8 mouse cellular contexts compared by ENCODE assay signal in genomic region chr7:80024521-80025390, GRCm38 (mm10). TPM values are rescaled to one million over a fixed set of nuclear protein-coding genes. Genes with fewer than 3 reads are reported as not detected.
DNase-seq lines count a peak whose midpoint lies in the region; ATAC-seq and TF ChIP-seq lines count a peak whose summit lies in the region.

Gene Zfp710, plus strand, starts transcription at chr7:80024814.

- H3K9ac ChIP-seq in forebrain, embryonic 14.5 days (ENCODE audit: low read length): peak within 1 kb of the TSS; percentile 95
- H3K9ac ChIP-seq in heart, postnatal 0 days (replicated peaks; ENCODE audit: low read depth, low read length): peak within 1 kb of the TSS; percentile 96
- H3K9ac ChIP-seq in neural tube, embryonic 14.5 days (replicated peaks; ENCODE audit: low read depth, low read length): peak within 1 kb of the TSS; percentile 93

- H3K9me3 ChIP-seq in E14TG2a.4 (ENCODE audit: low read length): no peaks in the 10 kb centered on the region
- H3K9me3 ChIP-seq in forebrain, embryonic 14.5 days (replicated peaks; ENCODE audit: control insufficient read depth, low read length): no peaks in the 10 kb centered on the region
- H3K9me3 ChIP-seq in heart, postnatal 0 days (replicated peaks; ENCODE audit: control insufficient read depth, low read length): no peaks in the 10 kb centered on the region
- H3K9me3 ChIP-seq in neural tube, embryonic 14.5 days (ENCODE audit: control insufficient read depth, low read length): no peaks in the 10 kb centered on the region

- ATAC-seq in forebrain, embryonic 14.5 days: peak; percentile 76
- peak; percentile 86 for ATAC-seq in heart, postnatal 0 days (ENCODE audit: insufficient read depth, low read depth)
- ATAC-seq in neural tube, embryonic 14.5 days (ENCODE audit: low read depth): peak; percentile 76

- peak within 1 kb of the TSS; percentile 76 for H3K4me2 ChIP-seq in forebrain, embryonic 14.5 days (ENCODE audit: low read length)
- H3K4me2 ChIP-seq in heart, postnatal 0 days (ENCODE audit: low read depth, low read length): peak within 1 kb of the TSS; percentile 98
- peak within 1 kb of the TSS; percentile 91 for H3K4me2 ChIP-seq in neural tube, embryonic 14.5 days (ENCODE audit: low read depth, low read length)

- H3K4me1 ChIP-seq in E14TG2a.4 (replicated peaks; ENCODE audit: low read depth, low read length): peaks cover 72% of the 10 kb centered on the region
- peaks cover 19% of the 10 kb centered on the region; the same call in 1 of the 2 replicates for H3K4me1 ChIP-seq in forebrain, embryonic 14.5 days (ENCODE audit: control insufficient read depth, insufficient read depth, low read length)
- peaks cover 17% of the 10 kb centered on the region; the same call in 1 of the 2 replicates for H3K4me1 ChIP-seq in heart, postnatal 0 days (ENCODE audit: control insufficient read depth, insufficient read depth)
- H3K4me1 ChIP-seq in lung, adult 2 months (ENCODE audit: control insufficient read depth, insufficient read depth, low read length): peaks cover 5% of the 10 kb centered on the region; the same call in 1 of the 2 replicates
- H3K4me1 ChIP-seq in neural tube, embryonic 14.5 days (ENCODE audit: control insufficient read depth, insufficient read depth, low read length): peaks cover 21% of the 10 kb centered on the region

- H3K27ac ChIP-seq in forebrain, embryonic 14.5 days (ENCODE audit: low read depth, low read length): peak within 1 kb of the TSS; percentile 98
- peak within 1 kb of the TSS; percentile 97 for H3K27ac ChIP-seq in heart, postnatal 0 days (ENCODE audit: low read depth)
- peak within 1 kb of the TSS; percentile 94 for H3K27ac ChIP-seq in neural tube, embryonic 14.5 days (ENCODE audit: low read depth, low read length)

- TF ChIP-seq POLR2A in lung, adult 2 months (IDR thresholded peaks at IDR 0.05; ENCODE audit: borderline replicate concordance, extremely low read depth, low read depth, low read length): peak; percentile 51; the same call in 1 of the 2 replicates

- peak within 1 kb of the TSS; percentile 91 for H3K4me3 ChIP-seq in E14TG2a.4 (replicated peaks; ENCODE audit: low read length)
- peak within 1 kb of the TSS; percentile 85 for H3K4me3 ChIP-seq in forebrain, embryonic 14.5 days (ENCODE audit: low read depth, low read length)
- peak within 1 kb of the TSS; percentile 93 for H3K4me3 ChIP-seq in heart, postnatal 0 days (ENCODE audit: low read depth, low read length)
- peak within 1 kb of the TSS; percentile 78 for H3K4me3 ChIP-seq in lung, adult 2 months (replicated peaks; ENCODE audit: extremely low read depth, low read depth, low read length)
- peak within 1 kb of the TSS; percentile 64 for H3K4me3 ChIP-seq in neural tube, embryonic 14.5 days (ENCODE audit: low read depth, low read length)

- H3K36me3 ChIP-seq in E14TG2a.4 (ENCODE audit: insufficient read depth, low read length): peaks cover 19% of the 10 kb centered on the region
- H3K36me3 ChIP-seq in forebrain, embryonic 14.5 days (ENCODE audit: control insufficient read depth, insufficient read depth, low read length): no peaks in the 10 kb centered on the region
- no peaks in the 10 kb centered on the region for H3K36me3 ChIP-seq in heart, postnatal 0 days (replicated peaks; ENCODE audit: control insufficient read depth, insufficient read depth, low read length)
- H3K36me3 ChIP-seq in neural tube, embryonic 14.5 days (ENCODE audit: control insufficient read depth, insufficient read depth, low read length): no peaks in the 10 kb centered on the region

- 0% methylated on average over 42 of the region's 42 CpGs for WGBS in forebrain, embryonic 14.5 days
- 2% methylated on average over 41 of the region's 42 CpGs for WGBS in heart, postnatal 0 days
- 1% methylated on average over 42 of the region's 42 CpGs for WGBS in lung, adult 2 months
- WGBS in neural tube, embryonic 14.5 days: under 1% methylated on average over 41 of the region's 42 CpGs

- no peak; the same call in 1 of the 2 replicates for TF ChIP-seq EP300 in heart, postnatal 0 days (IDR thresholded peaks at IDR 0.05; ENCODE audit: low read depth)

- TF ChIP-seq CTCF in E14TG2a.4 (conservative IDR thresholded peaks at IDR 0.05; ENCODE audit: low read length): no peak
- TF ChIP-seq CTCF in heart, postnatal 0 days (IDR thresholded peaks at IDR 0.05; ENCODE audit: low read depth): peak; percentile 39
- TF ChIP-seq CTCF in lung, adult 2 months (IDR thresholded peaks at IDR 0.05; ENCODE audit: insufficient read depth, low read length): no peak

- H3K27me3 ChIP-seq in E14TG2a.4 (ENCODE audit: insufficient read depth, low read length): no peaks in the 10 kb centered on the region
- no peaks in the 10 kb centered on the region for H3K27me3 ChIP-seq in forebrain, embryonic 14.5 days (replicated peaks; ENCODE audit: control insufficient read depth, insufficient read depth, low read length)
- no peaks in the 10 kb centered on the region for H3K27me3 ChIP-seq in heart, postnatal 0 days (ENCODE audit: control insufficient read depth, insufficient read depth, low read length)
- no peaks in the 10 kb centered on the region for H3K27me3 ChIP-seq in neural tube, embryonic 14.5 days (ENCODE audit: control insufficient read depth, insufficient read depth, low read length)

- peak; percentile 76 for DNase-seq in cerebellum, adult 11-12 months
- DNase-seq in forebrain, embryonic 14.5 days (ENCODE audit: low spot score): peak; percentile 87
- peak; percentile 76 for DNase-seq in heart, postnatal 0 days (ENCODE audit: low spot score)
- peak; percentile 87 to 93 for DNase-seq in kidney, postnatal 4 days
- peak; percentile 91 for DNase-seq in lung, adult 2 months
- DNase-seq in testis, postnatal 14 days (ENCODE audit: low spot score): peak; percentile 81

RNA-seq across cellular contexts. Expression of gene Zfp710, which starts in this region (rescaled TPM):
- 17.6 and 18.3 TPM in 2 replicates for polyA plus RNA-seq in forebrain, embryonic 14.5 days (2014; fragmentation: Nextera tagmentation; extraction: Ambion mirVana)
- total RNA-seq in heart, postnatal 0 days (2014; rRNA removed; ENCODE audit: low replicate concordance): 25.5 and 29.7 TPM in 2 replicates
- polyA plus RNA-seq in heart, postnatal 0 days (2015; fragmentation: Nextera tagmentation; extraction: Ambion mirVana): 7.5 TPM in 2 replicates
- 60.0 and 65.8 TPM in 2 replicates for polyA plus RNA-seq in lung, adult 2 months (2012; rRNA removed)
- polyA plus RNA-seq in neural tube, embryonic 14.5 days (2014; fragmentation: Nextera tagmentation; extraction: Ambion mirVana): 14.0 and 14.1 TPM in 2 replicates

Comparison
In these comparisons a context has a peak if more than half of its experiments do, and no peak if none do; other contexts are left out.
1. Peak in every context shown above with its lines: DNase-seq, ATAC-seq, H3K4me3 ChIP-seq and H3K27ac ChIP-seq.